Comparison of ENCODE assay signal across 10 mouse cellular contexts in genomic region chr9:37029811-37030346, GRCm38 (mm10).
DNase-seq lines count a peak whose midpoint lies in the region; ATAC-seq lines count a peak whose summit lies in the region.
"Had no signal": no experiment of that assay in that cellular context is flagged by ENCODE, and none has a peak within 500 bp of the region (broad histone marks: within the 10 kb centered on the region; RNA-seq: fewer than 3 reads in every experiment).

No protein-coding gene starts in this region.

- ATAC-seq in heart, embryonic 11.5 days (replicated peaks; ENCODE audit: insufficient number of reproducible peaks, low FRiP score, low TSS enrichment) = no peak
- ATAC-seq in heart, embryonic 12.5 days (ENCODE audit: insufficient number of reproducible peaks, low FRiP score) = no peak
- peak; percentile 32; the same call in 1 of the 2 replicates for ATAC-seq in embryonic facial prominence, embryonic 11.5 days (replicated peaks; ENCODE audit: insufficient number of reproducible peaks, low FRiP score, low TSS enrichment, low read depth)
- no peak for ATAC-seq in hindbrain, embryonic 14.5 days (ENCODE audit: low FRiP score)
- no peak for ATAC-seq in midbrain, embryonic 14.5 days (ENCODE audit: low FRiP score, low TSS enrichment)
- ATAC-seq: liver, postnatal 0 days had no signal

- H3K27me3 ChIP-seq in heart, embryonic 11.5 days (ENCODE audit: control insufficient read depth, insufficient read depth, low read length) = no peaks in the 10 kb centered on the region
- H3K27me3 ChIP-seq in heart, embryonic 12.5 days (replicated peaks) = 0 out of 2 replicates have a peak, but pooled peaks cover 5% of the 10 kb centered on the region
- H3K27me3 ChIP-seq in embryonic facial prominence, embryonic 11.5 days (ENCODE audit: control insufficient read depth, insufficient read depth, low read length) = no peaks in the 10 kb centered on the region
- H3K27me3 ChIP-seq in hindbrain, embryonic 14.5 days (ENCODE audit: control insufficient read depth, insufficient read depth, low read length) = no peaks in the 10 kb centered on the region
- H3K27me3 ChIP-seq in midbrain, embryonic 14.5 days (ENCODE audit: control insufficient read depth, insufficient read depth, low read length) = no peaks in the 10 kb centered on the region

- H3K4me1 ChIP-seq in heart, embryonic 11.5 days (ENCODE audit: control insufficient read depth, insufficient read depth, low read length) = peaks cover 15% of the 10 kb centered on the region
- peaks cover 28% of the 10 kb centered on the region for H3K4me1 ChIP-seq in heart, embryonic 12.5 days (replicated peaks)
- peaks cover 2% of the 10 kb centered on the region for H3K4me1 ChIP-seq in embryonic facial prominence, embryonic 11.5 days (ENCODE audit: control insufficient read depth, insufficient read depth, low read length)
- H3K4me1 ChIP-seq in hindbrain, embryonic 14.5 days (replicated peaks; ENCODE audit: control insufficient read depth, insufficient read depth, low read length) = peaks cover 44% of the 10 kb centered on the region
- H3K4me1 ChIP-seq in midbrain, embryonic 14.5 days (ENCODE audit: control insufficient read depth, insufficient read depth, low read length) = peaks cover 36% of the 10 kb centered on the region

- H3K9ac ChIP-seq in heart, embryonic 11.5 days (ENCODE audit: low read depth, low read length) = no peak overlapping the region
- no peak overlapping the region for H3K9ac ChIP-seq in heart, embryonic 12.5 days
- H3K9ac ChIP-seq in embryonic facial prominence, embryonic 11.5 days (replicated peaks; ENCODE audit: low read length) = no peak overlapping the region
- H3K9ac ChIP-seq in hindbrain, embryonic 14.5 days = peak overlapping the region; percentile 8; the same call in 1 of the 2 replicates
- H3K9ac ChIP-seq in midbrain, embryonic 14.5 days (replicated peaks; ENCODE audit: low read length) = no peak overlapping the region
- H3K9ac ChIP-seq: liver, postnatal 0 days had no signal

- H3K27ac ChIP-seq in heart, embryonic 11.5 days (ENCODE audit: low read depth, low read length) = peak overlapping the region; percentile 22; the same call in 1 of the 2 replicates
- H3K27ac ChIP-seq in heart, embryonic 12.5 days (ENCODE audit: poor library complexity, severe bottlenecking) = no peak overlapping the region
- H3K27ac ChIP-seq in embryonic facial prominence, embryonic 11.5 days (replicated peaks; ENCODE audit: low read depth, low read length) = peak overlapping the region; percentile 60; the same call in 1 of the 2 replicates
- H3K27ac ChIP-seq in hindbrain, embryonic 14.5 days = peak overlapping the region; percentile 11
- H3K27ac ChIP-seq in midbrain, embryonic 14.5 days (replicated peaks; ENCODE audit: low read depth, low read length) = peak overlapping the region; percentile 60

- no peak overlapping the region for H3K4me2 ChIP-seq in heart, embryonic 11.5 days
- no peak overlapping the region for H3K4me2 ChIP-seq in heart, embryonic 12.5 days
- no peak overlapping the region for H3K4me2 ChIP-seq in embryonic facial prominence, embryonic 11.5 days (ENCODE audit: low read depth, low read length)
- H3K4me2 ChIP-seq in hindbrain, embryonic 14.5 days (replicated peaks) = no peak overlapping the region
- H3K4me2 ChIP-seq in midbrain, embryonic 14.5 days (ENCODE audit: low read length) = no peak overlapping the region

- H3K9me3 ChIP-seq in heart, embryonic 11.5 days (replicated peaks; ENCODE audit: control insufficient read depth, low read length) = no peaks in the 10 kb centered on the region
- H3K9me3 ChIP-seq in heart, embryonic 12.5 days (replicated peaks) = no peaks in the 10 kb centered on the region
- no peaks in the 10 kb centered on the region for H3K9me3 ChIP-seq in embryonic facial prominence, embryonic 11.5 days (replicated peaks; ENCODE audit: control insufficient read depth, low read length)
- H3K9me3 ChIP-seq in hindbrain, embryonic 14.5 days (ENCODE audit: control insufficient read depth, low read length) = no peaks in the 10 kb centered on the region
- no peaks in the 10 kb centered on the region for H3K9me3 ChIP-seq in midbrain, embryonic 14.5 days (ENCODE audit: control insufficient read depth, low read length)

- H3K36me3 ChIP-seq in heart, embryonic 11.5 days (ENCODE audit: control insufficient read depth, insufficient read depth, low read length) = no peaks in the 10 kb centered on the region
- no peaks in the 10 kb centered on the region for H3K36me3 ChIP-seq in heart, embryonic 12.5 days
- H3K36me3 ChIP-seq in embryonic facial prominence, embryonic 11.5 days (replicated peaks; ENCODE audit: control insufficient read depth, insufficient read depth, low read depth, low read length) = no peaks in the 10 kb centered on the region
- H3K36me3 ChIP-seq in hindbrain, embryonic 14.5 days (replicated peaks; ENCODE audit: control insufficient read depth, insufficient read depth) = no peaks in the 10 kb centered on the region
- no peaks in the 10 kb centered on the region for H3K36me3 ChIP-seq in midbrain, embryonic 14.5 days (ENCODE audit: control insufficient read depth, insufficient read depth, low read length)

- no peak for DNase-seq in embryonic facial prominence, embryonic 11.5 days (ENCODE audit: low spot score)
- no peak for DNase-seq in hindbrain, embryonic 14.5 days (ENCODE audit: low spot score)
- DNase-seq in midbrain, embryonic 14.5 days = no peak
- no peak for DNase-seq in adrenal gland, postnatal 36 days
- DNase-seq in frontal cortex, adult 2 months (ENCODE audit: extremely low spot score in 1 of 2, low spot score in 1 of 2) = no peak
- DNase-seq in layer of hippocampus, adult 8-10 months (ENCODE audit: low spot score in 2 of 2) = no peak
- DNase-seq: heart, postnatal 14 days; liver, postnatal 0 days had no signal

- no peak overlapping the region for H3K4me3 ChIP-seq in heart, embryonic 11.5 days (ENCODE audit: low read depth, low read length)
- H3K4me3 ChIP-seq in heart, embryonic 12.5 days = no peak overlapping the region
- H3K4me3 ChIP-seq in embryonic facial prominence, embryonic 11.5 days (ENCODE audit: low read depth, low read length) = no peak overlapping the region
- no peak overlapping the region for H3K4me3 ChIP-seq in hindbrain, embryonic 14.5 days (replicated peaks; ENCODE audit: low read length)
- H3K4me3 ChIP-seq in midbrain, embryonic 14.5 days (replicated peaks; ENCODE audit: low read depth, low read length) = no peak overlapping the region

- WGBS in heart, embryonic 11.5 days (ENCODE audit: insufficient replicate concordance) = 53% methylated on average over 3 of the region's 3 CpGs
- WGBS in heart, embryonic 12.5 days = 63% methylated on average over 3 of the region's 3 CpGs
- WGBS in embryonic facial prominence, embryonic 11.5 days = 48% methylated on average over 3 of the region's 3 CpGs
- WGBS in hindbrain, embryonic 14.5 days = 84% methylated on average over 3 of the region's 3 CpGs
- 82% methylated on average over 3 of the region's 3 CpGs for WGBS in midbrain, embryonic 14.5 days
